Mouse (Mus musculus) lung, adult 2 months (tissue): Measurements from ENCODE around the gene Commd7. TPM values are rescaled to one million over a fixed set of nuclear protein-coding genes. Genes with fewer than 3 reads are reported as not detected.

Experiments used
- DNase-seq: peaks from one replicate; pipeline ENCODE4 v3.0.0; 2022
- H3K4me1 ChIP-seq: fragments of 200-500 bp; 2 replicates; pipeline ENCODE4 v1.6.1; 2011; ENCODE audit warnings: low read length; ENCODE audit not compliant: control insufficient read depth, insufficient read depth
- H3K4me3 ChIP-seq: fragments of 200-500 bp; replicated peaks from 2 replicates; pipeline ENCODE3; 2011; ENCODE audit warnings: low read depth, mild to moderate bottlenecking, control low read depth, low read length; ENCODE audit errors: extremely low read depth
- CTCF ChIP-seq: fragments of 200-500 bp; IDR thresholded peaks from 2 replicates; pipeline ENCODE4 v1.5.1; 2011; ENCODE audit warnings: mild to moderate bottlenecking, low read length, control low read depth; ENCODE audit not compliant: insufficient read depth
- POLR2A ChIP-seq: fragments of 200-500 bp; IDR thresholded peaks from 2 replicates; pipeline ENCODE4 v1.6.1; 2011; ENCODE audit warnings: low read depth, mild to moderate bottlenecking, control low read depth, low read length, borderline replicate concordance; ENCODE audit errors: extremely low read depth
- WGBS: fragments of 180-500 bp; shearing (Covaris S2); methylation state at CpG from one replicate; pipeline ENCODE4 v1.1.7; 2018; 5-methylcytosine and 5-hydroxymethylcytosine counted together
- polyA plus RNA-seq: library from polyadenylated mRNA; depleted of rRNA; stranded (reverse); fragments of >200 nt; gene quantifications from 2 replicates; pipeline ENCODE4 v1.2.3, GENCODE M21; 2012

The Commd7 gene
- polyA plus RNA-seq, 1 experiment: 20.5 TPM

- TF ChIP-seq POLR2A: no peak
- no peak for TF ChIP-seq CTCF
- Histone ChIP-seq H3K4me3 (no peak overlapping the region), H3K4me1 (no peaks in the 10 kb centered on the region)
- WGBS: 79% methylated on average over 10 of the region's 10 CpGs
- DNase-seq: no peak
These were observed 10.1 kb downstream of the Commd7 start for GRCm38 (mm10) chr2:153622449-153622848.

GRCm38 (mm10) chr2:153618889-153619288 is 13.7 kb downstream of the Commd7 start:
- no peak for DNase-seq
- TF ChIP-seq CTCF (no peak), POLR2A (no peak)
- Histone ChIP-seq H3K4me3 (no peak overlapping the region), H3K4me1 (no peaks in the 10 kb centered on the region)
- WGBS: 61% methylated on average over 10 of the region's 10 CpGs

GRCm38 (mm10) chr2:153618439-153618838 is 14.1 kb downstream of the Commd7 start:
- H3K4me3 ChIP-seq: no peak overlapping the region
- TF ChIP-seq POLR2A (no peak), CTCF (no peak)
- WGBS: 85% methylated on average over 6 of the region's 6 CpGs
- no peaks in the 10 kb centered on the region for H3K4me1 ChIP-seq
- no peak for DNase-seq

- no peak for TF ChIP-seq POLR2A
- no peak for TF ChIP-seq CTCF
- Histone ChIP-seq H3K4me1 (no peaks in the 10 kb centered on the region), H3K4me3 (no peak overlapping the region)
- 89% methylated on average over 3 of the region's 3 CpGs for WGBS
- no peak for DNase-seq
These were observed 15.7 kb downstream of the Commd7 start for GRCm38 (mm10) chr2:153616893-153617292.

GRCm38 (mm10) chr2:153612594-153613281 is 19.8 kb downstream of the Commd7 start:
- WGBS: 38% methylated on average over 3 of the region's 3 CpGs
- TF ChIP-seq POLR2A (no peak), CTCF (no peak)
- H3K4me1 ChIP-seq: 0 out of 2 replicates have a peak, but pooled peaks cover 3% of the 10 kb centered on the region
- no peak overlapping the region for H3K4me3 ChIP-seq
- no peak for DNase-seq

GRCm38 (mm10) chr2:153611743-153612142 is 20.8 kb downstream of the Commd7 start:
- no peak for TF ChIP-seq POLR2A
- no peak for TF ChIP-seq CTCF
- WGBS: 97% methylated on average over 1 of the region's 1 CpGs
- DNase-seq: no peak
- no peak overlapping the region for H3K4me3 ChIP-seq
- H3K4me1 ChIP-seq: 0 out of 2 replicates have a peak, but pooled peaks cover 3% of the 10 kb centered on the region

GRCm38 (mm10) chr2:153611241-153611630 is 21.3 kb downstream of the Commd7 start:
- no peak for TF ChIP-seq CTCF
- no peak for TF ChIP-seq POLR2A
- 0 out of 2 replicates have a peak, but pooled peaks cover 3% of the 10 kb centered on the region for H3K4me1 ChIP-seq
- DNase-seq: no peak
- 66% methylated on average over 7 of the region's 7 CpGs for WGBS
- no peak overlapping the region for H3K4me3 ChIP-seq

- WGBS: 34% methylated on average over 14 of the region's 14 CpGs
- Histone ChIP-seq H3K4me3 (no peak overlapping the region), H3K4me1 (0 out of 2 replicates have a peak, but pooled peaks cover 3% of the 10 kb centered on the region)
- TF ChIP-seq CTCF: no peak
- TF ChIP-seq POLR2A: no peak
- DNase-seq: no peak
These were observed 21.9 kb downstream of the Commd7 start for GRCm38 (mm10) chr2:153610426-153611240.

- Histone ChIP-seq H3K4me3 (no peak overlapping the region), H3K4me1 (0 out of 2 replicates have a peak, but pooled peaks cover 3% of the 10 kb centered on the region)
- DNase-seq: peak; percentile 88
- 11% methylated on average over 9 of the region's 9 CpGs for WGBS
- no peak for TF ChIP-seq POLR2A
- peak; percentile 73 for TF ChIP-seq CTCF
These were observed 23.0 kb downstream of the Commd7 start for GRCm38 (mm10) chr2:153609548-153609947.
